Mouse (Mus musculus) intestine, embryonic 14.5 days (tissue): ENCODE measurements around the gene Rdh7. TPM values are rescaled to one million over a fixed set of nuclear protein-coding genes. Genes with fewer than 3 reads are reported as not detected.

Experiments
- ATAC-seq: fragments of 200-750 bp; cut with Nextera tagmentation; replicated peaks from 2 replicates; pipeline ENCODE4 v1.8.0; 2017; ENCODE audit warnings: low read depth, moderate number of reproducible peaks, moderate TSS enrichment, moderate library complexity; ENCODE audit not compliant: low FRiP score, low TSS enrichment
- DNase-seq: peaks from one replicate; pipeline ENCODE4 v3.0.0-alpha.2; 2018; ENCODE audit warnings: low spot score
- H3K27ac ChIP-seq: fragments of 300-500 bp; sonication (generic); 2 replicates; pipeline ENCODE4 v1.5.1; 2014; ENCODE audit warnings: low read depth, mild to moderate bottlenecking, control low read depth
- H3K27me3 ChIP-seq: fragments of 300-500 bp; sonication (generic); replicated peaks from 2 replicates; pipeline ENCODE4 v1.6.1; 2014; ENCODE audit warnings: low read length, control low read depth; ENCODE audit not compliant: control insufficient read depth, insufficient read depth
- H3K36me3 ChIP-seq: fragments of 300-500 bp; sonication (generic); 2 replicates; pipeline ENCODE4 v1.6.1; 2014; ENCODE audit warnings: low read length, control low read depth; ENCODE audit not compliant: control insufficient read depth, insufficient read depth
- H3K4me1 ChIP-seq: fragments of 300-500 bp; sonication (generic); replicated peaks from 2 replicates; pipeline ENCODE4 v1.6.1; 2014; ENCODE audit warnings: low read length, control low read depth, mixed read lengths; ENCODE audit not compliant: control insufficient read depth, insufficient read depth
- H3K4me2 ChIP-seq: fragments of 300-500 bp; sonication (generic); 2 replicates; pipeline ENCODE4 v1.6.1; 2014; ENCODE audit warnings: low read length
- H3K4me3 ChIP-seq: fragments of 300-500 bp; sonication (generic); 2 replicates; pipeline ENCODE4 v1.5.1; 2014; ENCODE audit warnings: low read depth, low read length, control low read depth, mixed read lengths
- H3K9ac ChIP-seq: fragments of 300-500 bp; sonication (generic); 2 replicates; pipeline ENCODE4 v1.6.1; 2014; ENCODE audit warnings: mild to moderate bottlenecking, low read length
- H3K9me3 ChIP-seq: fragments of 300-500 bp; sonication (generic); 2 replicates; pipeline ENCODE4 v1.6.1; 2016; ENCODE audit warnings: low read length, control low read depth; ENCODE audit not compliant: control insufficient read depth
- WGBS: fragments of 180-500 bp; shearing (Covaris S2); extraction: QIAGEN DNeasy Blood & Tissue Kit; methylation state at CpG from one replicate; pipeline ENCODE4 v1.1.7; 2014; 5-methylcytosine and 5-hydroxymethylcytosine counted together
- polyA plus RNA-seq: library from polyadenylated mRNA; unstranded; fragments of >200 nt; fragmentation: Nextera tagmentation; extraction: Ambion mirVana; gene quantifications from 2 replicates; pipeline ENCODE4 v1.2.1, GENCODE M21; 2014

The Rdh7 gene
- 0.14 TPM in 1 of 2 replicates, not detected in the other for polyA plus RNA-seq

DNA sequence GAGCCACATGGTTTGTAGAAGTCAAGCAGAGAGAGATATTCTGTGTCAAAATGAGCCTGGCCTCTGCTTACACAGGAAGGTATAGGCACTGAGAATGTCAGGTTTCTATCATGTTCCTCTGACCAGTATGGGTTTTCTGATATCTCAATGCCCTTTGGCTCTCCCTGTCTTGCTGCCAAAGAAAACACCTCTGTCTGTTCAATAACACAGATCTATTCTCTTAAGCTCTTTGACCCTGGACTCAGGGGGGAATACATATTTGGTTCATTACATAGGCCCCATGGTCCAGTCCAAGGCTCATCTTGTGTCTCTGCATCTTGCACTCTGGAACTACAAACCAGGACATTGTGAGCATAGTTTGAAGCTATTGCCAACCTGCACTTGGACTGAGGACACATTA lies at the start of gene Rdh7:
Gene Rdh7, minus strand, starts transcription at position 213 of the 400 bp plus-strand sequence.
- Histone ChIP-seq H3K9ac (no peak within 1 kb of the TSS), H3K27ac (no peak within 1 kb of the TSS), H3K36me3 (no peaks in the 10 kb centered on the region), H3K4me2 (no peak within 1 kb of the TSS), H3K4me1 (no peaks in the 10 kb centered on the region), H3K4me3 (no peak within 1 kb of the TSS), H3K27me3 (no peaks in the 10 kb centered on the region), H3K9me3 (no peaks in the 10 kb centered on the region)
- ATAC-seq, result no peak
- DNase-seq, result no peak

DNA sequence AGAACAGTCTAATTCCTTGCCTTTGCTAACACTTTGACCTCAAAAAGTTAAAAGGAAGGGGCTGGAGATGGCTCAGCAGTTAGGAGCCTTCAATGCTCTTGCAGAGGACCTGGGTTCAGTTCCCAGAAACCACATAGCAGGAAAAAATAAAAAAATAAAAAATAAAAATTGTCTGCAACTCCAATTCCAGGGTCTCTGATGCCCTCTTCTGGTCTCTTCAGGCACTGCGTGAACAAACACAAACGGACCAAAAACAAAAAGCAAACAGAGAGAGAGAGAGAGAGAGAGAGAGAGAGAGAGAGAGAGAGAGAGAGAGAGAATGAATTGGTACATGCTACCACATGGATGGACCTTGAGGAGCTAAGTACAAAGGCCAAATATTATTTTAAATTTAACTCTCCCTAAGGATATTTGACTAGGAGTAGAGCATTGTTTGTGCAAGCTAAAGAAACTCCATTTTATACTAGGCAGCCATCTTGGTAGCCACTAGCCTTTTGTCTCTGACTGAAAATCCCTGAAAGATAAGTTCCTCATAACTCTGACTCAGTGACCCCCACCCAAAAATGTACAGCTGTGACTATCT lies 48.9 kb upstream of the Rdh7 start:
- no peaks in the 10 kb centered on the region for H3K4me1 ChIP-seq
- no peak overlapping the region for H3K4me3 ChIP-seq
- H3K9ac ChIP-seq, result no peak overlapping the region
- H3K36me3 ChIP-seq, result no peaks in the 10 kb centered on the region
- H3K9me3 ChIP-seq, result no peaks in the 10 kb centered on the region
- DNase-seq (peak; percentile 85), ATAC-seq (peak; percentile 38; the same call in 1 of the 2 replicates)
- H3K4me2 ChIP-seq, result no peak overlapping the region
- no peaks in the 10 kb centered on the region for H3K27me3 ChIP-seq
- H3K27ac ChIP-seq, result no peak overlapping the region
- WGBS, result 3% methylated on average over 2 of the region's 2 CpGs

DNA sequence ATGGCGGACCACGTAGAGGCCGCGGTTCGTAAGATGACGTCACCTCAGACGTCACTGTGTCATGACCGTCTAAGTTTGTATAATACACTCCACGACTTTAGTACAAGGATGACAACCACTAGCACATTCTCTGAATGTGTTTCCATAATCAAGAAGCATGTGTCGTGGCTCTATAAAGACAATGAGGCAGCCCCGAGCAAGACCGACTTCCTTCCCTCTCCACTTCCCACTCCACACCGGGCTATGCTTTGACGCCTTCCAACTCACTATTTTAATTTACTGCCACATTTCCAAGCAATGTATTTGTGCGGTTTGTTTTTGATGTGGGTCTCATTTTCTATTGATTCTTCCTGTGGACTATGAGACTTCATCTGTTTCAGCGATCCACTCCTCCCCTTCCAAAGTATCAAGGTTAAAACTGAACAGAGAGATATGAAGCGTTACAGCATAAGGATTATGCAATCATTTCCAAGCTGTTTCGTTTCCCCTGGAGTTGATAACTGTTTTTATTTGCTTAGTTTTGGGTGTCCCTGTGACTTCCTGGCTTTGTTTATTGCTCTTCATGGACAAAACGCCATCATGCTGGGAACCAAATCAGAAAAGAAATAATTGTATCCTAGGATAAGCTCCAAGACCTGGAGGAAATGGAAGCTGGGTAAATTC lies 48.3 kb upstream of the Rdh7 start:
- Histone ChIP-seq H3K9ac (no peak overlapping the region), H3K9me3 (no peaks in the 10 kb centered on the region), H3K4me2 (no peak overlapping the region), H3K4me1 (no peaks in the 10 kb centered on the region), H3K27me3 (no peaks in the 10 kb centered on the region), H3K4me3 (no peak overlapping the region), H3K27ac (no peak overlapping the region), H3K36me3 (no peaks in the 10 kb centered on the region)
- ATAC-seq, result no peak
- 81% methylated on average over 19 of the region's 19 CpGs for WGBS
- no peak for DNase-seq

DNA sequence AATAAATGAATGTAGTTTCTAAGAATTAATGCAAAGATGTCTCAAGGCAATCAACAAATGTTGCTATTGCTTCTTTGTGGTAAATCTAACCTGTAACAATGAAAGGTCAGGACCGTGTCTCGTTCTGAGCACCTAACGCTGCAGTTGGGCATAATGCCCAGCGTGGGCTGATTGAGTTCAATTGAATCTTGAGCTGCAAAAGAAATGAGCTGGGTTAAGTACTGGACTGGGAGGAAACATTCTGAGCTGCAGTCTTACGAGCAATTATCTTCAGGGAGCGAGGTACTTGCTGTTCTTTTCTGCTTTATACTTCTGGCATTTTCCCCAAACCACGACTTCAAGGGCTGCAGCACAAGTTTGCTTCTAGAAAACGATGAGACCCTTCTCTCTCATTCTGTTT lies 47.7 kb upstream of the Rdh7 start:
- no peak overlapping the region for H3K27ac ChIP-seq
- no peaks in the 10 kb centered on the region for H3K36me3 ChIP-seq
- no peak overlapping the region for H3K9ac ChIP-seq
- no peak overlapping the region for H3K4me3 ChIP-seq
- DNase-seq (no peak), ATAC-seq (no peak)
- H3K4me2 ChIP-seq, result no peak overlapping the region
- H3K9me3 ChIP-seq, result no peaks in the 10 kb centered on the region
- 89% methylated on average over 8 of the region's 8 CpGs for WGBS
- no peaks in the 10 kb centered on the region for H3K4me1 ChIP-seq
- H3K27me3 ChIP-seq, result no peaks in the 10 kb centered on the region

DNA sequence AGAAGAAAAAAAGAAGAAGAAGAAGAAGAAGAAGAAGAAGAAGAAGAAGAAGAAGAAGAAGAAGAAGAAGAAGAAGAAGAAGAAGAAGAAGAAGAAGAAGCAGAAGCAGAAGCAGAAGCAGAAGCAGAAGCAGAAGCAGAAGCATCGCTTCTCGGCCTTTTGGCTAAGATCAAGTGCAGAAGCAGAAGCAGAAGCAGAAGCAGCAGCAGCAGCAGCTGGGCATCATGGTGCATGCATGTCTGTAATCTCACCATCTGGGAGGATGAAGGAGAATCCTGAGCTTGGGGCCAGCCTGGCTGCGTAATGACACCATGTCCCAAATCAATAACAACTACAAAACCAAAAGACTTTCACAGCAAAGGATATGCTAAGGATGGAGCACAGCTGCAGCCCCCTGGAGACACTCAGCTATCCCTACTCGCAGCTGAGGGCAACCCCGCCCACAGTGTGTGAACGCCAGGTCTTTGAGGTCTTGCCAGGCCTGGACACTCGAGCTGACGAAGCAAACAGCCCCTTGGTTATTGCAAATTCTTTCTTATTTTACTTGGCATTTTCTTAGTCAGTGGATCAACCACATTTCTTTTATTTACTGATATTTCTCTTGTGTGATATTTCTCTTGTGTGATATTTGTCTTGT lies 43.8 kb upstream of the Rdh7 start:
- no peak overlapping the region for H3K9ac ChIP-seq
- no peak overlapping the region for H3K4me3 ChIP-seq
- no peak overlapping the region for H3K4me2 ChIP-seq
- no peaks in the 10 kb centered on the region for H3K36me3 ChIP-seq
- no peaks in the 10 kb centered on the region for H3K4me1 ChIP-seq
- DNase-seq (no peak), ATAC-seq (no peak)
- H3K9me3 ChIP-seq, result no peaks in the 10 kb centered on the region
- H3K27me3 ChIP-seq, result no peaks in the 10 kb centered on the region
- WGBS, result 65% methylated on average over 8 of the region's 8 CpGs
- H3K27ac ChIP-seq, result no peak overlapping the region

DNA sequence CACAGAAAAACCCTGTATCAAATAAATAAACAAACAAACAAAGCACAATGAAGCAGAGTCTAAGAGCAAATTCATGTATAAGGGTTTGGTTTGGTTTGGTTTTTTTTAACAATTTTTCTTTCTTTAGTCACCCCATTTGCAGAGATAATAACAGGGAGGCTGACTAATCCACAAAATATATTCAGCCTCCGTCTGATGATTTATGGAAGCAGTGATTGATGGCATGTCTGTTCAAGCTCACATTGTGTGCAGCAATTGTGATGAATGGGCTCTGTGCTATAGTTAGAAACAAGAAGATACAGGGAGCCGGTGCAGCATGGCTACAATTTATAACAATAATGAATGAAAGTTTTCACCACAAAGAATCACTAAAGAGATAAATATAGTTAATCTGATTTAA lies 39.1 kb upstream of the Rdh7 start:
- DNase-seq (no peak), ATAC-seq (no peak)
- Histone ChIP-seq H3K27ac (no peak overlapping the region), H3K4me2 (no peak overlapping the region), H3K4me1 (no peaks in the 10 kb centered on the region), H3K27me3 (no peaks in the 10 kb centered on the region), H3K9me3 (no peaks in the 10 kb centered on the region), H3K4me3 (no peak overlapping the region), H3K36me3 (no peaks in the 10 kb centered on the region), H3K9ac (no peak overlapping the region)
- WGBS, result 55% methylated on average over 2 of the region's 2 CpGs

DNA sequence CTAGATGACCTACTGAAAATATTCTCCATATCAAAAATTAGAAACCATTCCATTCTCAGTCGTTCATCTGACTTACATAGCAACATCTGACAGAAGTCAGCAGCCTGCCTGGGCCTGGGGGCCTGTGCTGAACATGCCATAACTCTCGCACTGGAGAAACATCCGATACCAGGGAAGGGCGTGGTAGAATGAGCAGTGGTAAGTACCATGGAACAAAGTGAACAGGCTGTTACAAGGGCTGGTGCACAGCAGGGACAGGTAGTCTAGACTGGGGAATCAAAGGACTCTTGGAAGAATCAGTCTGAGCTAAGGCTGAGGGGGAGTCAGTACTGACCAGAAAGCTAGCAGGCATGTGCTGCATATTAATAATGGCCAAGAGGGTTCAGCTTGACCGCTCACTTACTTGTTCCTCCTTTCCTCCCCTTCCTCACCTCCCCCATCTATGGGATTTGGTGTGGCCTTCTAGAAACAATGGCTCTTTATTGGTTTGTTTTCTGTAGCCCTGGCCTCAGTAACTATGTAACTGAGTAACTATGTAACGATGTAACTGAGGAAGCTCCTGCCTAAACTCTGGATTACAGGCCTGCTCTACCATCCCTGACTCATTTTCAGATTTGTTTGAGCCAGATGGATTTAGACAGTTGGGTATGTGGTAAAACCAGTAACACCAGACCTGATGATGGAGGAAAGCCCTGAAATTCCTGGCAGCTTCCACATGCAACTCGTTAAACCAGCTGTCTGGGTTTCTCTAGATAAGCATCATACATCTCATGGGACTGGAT lies 36.2 kb upstream of the Rdh7 start:
- ATAC-seq (no peak), DNase-seq (no peak)
- no peak overlapping the region for H3K9ac ChIP-seq
- H3K27me3 ChIP-seq, result no peaks in the 10 kb centered on the region
- WGBS, result 62% methylated on average over 7 of the region's 7 CpGs
- H3K4me3 ChIP-seq, result no peak overlapping the region
- H3K9me3 ChIP-seq, result no peaks in the 10 kb centered on the region
- no peaks in the 10 kb centered on the region for H3K4me1 ChIP-seq
- no peak overlapping the region for H3K4me2 ChIP-seq
- H3K27ac ChIP-seq, result peak overlapping the region; percentile 23; the same call in 1 of the 2 replicates
- H3K36me3 ChIP-seq, result no peaks in the 10 kb centered on the region

DNA sequence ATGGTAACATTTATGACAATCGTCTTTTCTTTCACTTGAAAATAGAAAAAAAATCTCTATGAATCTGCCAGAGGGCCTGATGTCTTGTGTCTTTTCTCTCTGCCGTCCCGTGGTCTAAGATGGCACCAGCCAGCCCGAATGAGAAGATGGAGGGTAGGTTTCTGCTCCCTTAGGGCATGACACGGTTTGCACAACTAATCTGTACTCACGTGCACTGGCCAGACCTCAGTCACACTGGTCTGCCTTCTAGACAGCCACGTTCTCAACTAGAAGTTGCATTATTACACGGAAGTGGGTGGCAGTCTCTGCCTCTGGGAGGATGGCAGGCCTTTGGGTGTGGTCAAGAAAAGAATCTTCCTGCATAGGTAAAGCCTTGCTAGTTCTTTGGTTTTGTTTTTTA lies 34.4 kb upstream of the Rdh7 start:
- Histone ChIP-seq H3K4me3 (no peak overlapping the region), H3K27ac (no peak overlapping the region), H3K36me3 (no peaks in the 10 kb centered on the region), H3K4me2 (no peak overlapping the region), H3K9me3 (no peaks in the 10 kb centered on the region), H3K9ac (no peak overlapping the region), H3K4me1 (no peaks in the 10 kb centered on the region), H3K27me3 (no peaks in the 10 kb centered on the region)
- 85% methylated on average over 8 of the region's 8 CpGs for WGBS
- ATAC-seq, result no peak
- DNase-seq, result no peak
